Mouse (Mus musculus): ENCODE measurements at regions not wholly inside any gene's neighbourhood (a gene's known extent, or its start where the extent isn't known, plus 50 kb on each side); places are given as distances from the start of the nearest gene placed in this dataset.

DNA sequence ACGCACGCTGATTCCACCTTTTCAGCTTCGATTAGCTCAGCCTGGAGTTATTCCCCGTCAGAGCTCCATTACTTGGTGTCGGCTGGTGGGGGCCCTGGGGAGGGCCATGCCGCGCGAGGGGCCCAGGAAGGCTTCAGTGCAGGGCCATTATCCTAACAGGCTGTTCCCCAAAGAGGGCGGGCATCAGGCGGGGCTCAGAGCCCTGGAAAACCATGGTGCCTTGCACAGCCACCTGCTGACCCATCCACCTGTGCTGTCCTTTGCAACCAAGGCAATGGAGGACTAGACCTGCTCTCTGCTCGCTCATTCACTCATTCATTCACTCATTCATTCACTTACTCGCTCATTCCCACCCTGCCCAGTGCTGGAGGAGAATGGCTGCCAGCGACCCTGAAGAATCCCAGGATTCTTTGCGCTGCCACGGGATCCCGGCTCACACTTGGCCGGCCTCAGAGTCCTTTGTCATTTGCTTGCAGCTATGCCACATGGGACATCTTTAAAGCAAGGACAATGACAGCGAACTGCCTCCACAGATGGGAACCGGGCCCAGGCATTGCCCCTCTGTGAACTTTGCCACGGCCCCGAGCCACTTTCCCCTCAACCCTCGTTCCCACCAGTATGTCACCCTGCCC, 78.6 kb upstream of the Nkx1-1 start:
- DNase-seq, result no peak

DNA sequence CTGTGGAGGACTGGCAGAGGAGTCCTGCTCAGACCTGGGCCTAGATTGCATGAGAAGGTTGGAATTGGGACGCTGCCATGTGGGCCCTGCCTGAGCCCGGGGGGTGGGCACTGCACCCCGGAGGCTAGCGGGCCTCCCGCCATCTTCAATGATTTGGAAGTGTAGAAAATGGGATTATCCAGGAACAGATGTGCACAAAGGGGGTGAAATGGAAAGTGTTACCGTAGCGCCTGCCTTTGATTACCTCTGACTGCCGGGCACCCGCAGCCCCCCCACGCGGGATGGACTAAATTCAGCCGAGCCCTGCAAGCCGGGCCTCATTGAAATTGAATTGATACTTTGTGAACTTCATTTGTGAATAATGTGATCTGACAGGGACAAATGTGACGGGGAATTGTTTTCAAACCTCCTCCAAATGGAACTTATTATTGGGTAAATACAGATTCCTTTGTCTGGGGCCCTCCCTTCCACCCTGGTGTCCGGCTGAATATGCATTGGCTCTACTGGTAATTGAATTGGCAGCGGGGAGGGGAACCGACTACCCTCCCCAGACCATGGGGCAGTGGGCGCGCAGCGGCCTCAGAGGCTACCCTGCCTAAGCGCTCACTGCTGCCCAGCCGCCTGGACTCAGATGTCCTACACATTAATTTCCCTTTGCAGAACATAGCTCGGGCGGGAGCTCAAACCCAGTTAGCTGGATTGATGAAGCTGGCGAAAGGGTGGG, 77.9 kb upstream of the Nkx1-1 start:
- DNase-seq, result no peak

DNA sequence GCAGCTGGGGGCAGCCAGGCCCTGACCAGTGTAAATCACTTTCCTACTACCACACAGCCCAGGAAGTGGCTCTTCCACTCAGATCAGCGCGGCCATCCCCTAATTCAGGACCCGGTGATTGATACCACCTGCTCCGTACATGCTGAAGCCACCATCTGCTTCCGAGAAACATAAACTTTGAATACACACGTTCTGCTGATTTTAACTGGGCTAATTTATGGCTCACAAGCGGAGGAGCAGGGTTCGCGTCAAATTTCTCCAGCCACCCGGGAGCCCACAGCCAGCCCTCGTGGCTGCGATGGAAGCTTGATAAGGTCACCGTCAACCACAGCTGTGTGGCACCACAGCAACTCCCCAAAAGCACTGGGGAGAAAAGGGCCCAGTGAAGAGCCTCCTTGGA, 72.0 kb upstream of the Nkx1-1 start:
- DNase-seq, result no peak

DNA sequence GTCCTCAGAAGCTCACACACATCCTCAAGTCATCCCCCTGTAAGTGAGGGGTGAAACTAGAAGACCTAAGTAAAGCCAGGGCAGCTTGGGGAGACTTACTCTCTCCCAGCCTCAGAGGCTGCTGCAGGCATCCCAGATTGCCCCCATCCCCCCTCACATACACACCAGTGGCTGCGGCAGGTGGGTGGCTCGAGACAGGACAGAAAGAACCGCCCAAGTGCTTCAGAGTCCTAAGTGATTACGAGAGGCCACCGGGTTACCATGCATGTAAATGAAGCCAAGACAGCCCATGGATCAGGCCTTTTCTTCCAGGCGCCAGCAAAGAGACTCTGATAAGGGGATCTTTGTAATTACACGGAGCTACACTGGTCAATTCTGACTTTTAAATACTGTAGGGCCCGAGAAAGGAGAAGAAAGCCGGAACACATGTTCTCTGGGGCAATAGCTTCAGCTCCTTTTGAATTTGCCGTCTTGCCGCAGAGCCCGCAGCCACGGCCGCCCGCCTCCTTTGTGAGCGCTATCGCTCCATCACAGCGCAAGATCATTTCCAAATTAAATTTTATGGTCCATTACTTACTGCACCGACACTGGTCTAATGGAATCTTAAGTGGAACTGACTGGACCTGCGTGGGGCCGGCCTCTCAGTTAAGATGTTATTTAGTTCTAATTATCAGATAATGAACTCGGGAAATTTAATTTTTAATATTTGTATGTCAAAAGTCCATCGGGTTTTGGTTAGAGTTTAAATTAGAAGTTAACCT, 68.1 kb upstream of the Nkx1-1 start:
- no peak for DNase-seq

DNA sequence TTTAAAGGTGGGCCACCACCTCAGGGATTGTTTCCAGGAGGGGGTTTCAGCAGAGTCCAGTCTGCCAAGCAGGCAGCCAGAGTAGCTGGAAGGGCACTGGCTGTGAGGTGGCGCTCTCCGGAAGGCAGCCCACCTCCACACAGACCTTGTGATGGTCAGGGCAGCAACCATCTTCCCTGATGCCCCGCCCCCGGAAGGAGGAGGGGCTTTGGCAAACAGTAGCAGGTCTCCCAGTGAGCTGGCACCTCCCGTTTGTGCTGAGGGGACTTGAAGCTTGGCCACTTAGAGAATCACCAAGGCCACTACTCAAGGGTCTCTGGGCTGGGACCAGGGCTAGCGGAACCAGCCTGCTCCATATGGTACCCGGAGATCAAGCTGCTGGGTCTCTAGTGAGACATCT, 67.4 kb upstream of the Nkx1-1 start:
- no peak for DNase-seq

DNA sequence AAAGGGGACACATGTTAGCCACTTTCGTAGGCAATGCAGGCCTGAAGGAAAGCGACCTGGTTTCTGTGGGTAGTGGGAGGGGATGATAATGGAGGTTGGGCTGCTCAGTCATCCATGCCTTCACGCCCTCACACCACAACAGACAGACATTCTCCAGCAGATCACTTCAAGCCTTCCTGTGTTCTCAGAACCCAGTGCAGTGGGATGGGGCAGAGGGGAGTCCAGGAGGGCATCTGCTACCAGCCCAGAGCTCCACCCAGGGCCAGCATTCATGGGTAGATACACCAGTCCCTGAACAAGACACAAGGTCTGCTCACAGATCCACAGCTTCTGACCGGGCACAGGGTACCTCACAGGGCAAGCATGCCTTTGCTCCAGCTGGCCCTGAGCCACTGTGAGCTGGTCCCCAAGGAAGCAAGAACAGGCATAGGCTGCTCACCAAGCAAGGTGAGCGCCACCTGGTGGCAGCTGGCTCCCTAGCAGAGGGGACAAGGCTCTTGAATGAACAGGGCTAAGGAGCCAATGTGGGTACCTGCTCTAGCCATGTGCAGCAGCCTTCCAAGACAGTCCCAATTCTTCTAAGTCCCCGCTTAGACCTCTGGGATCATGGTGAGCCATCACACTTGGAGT, 62.2 kb upstream of the Nkx1-1 start:
- peak; percentile 93 for DNase-seq

DNA sequence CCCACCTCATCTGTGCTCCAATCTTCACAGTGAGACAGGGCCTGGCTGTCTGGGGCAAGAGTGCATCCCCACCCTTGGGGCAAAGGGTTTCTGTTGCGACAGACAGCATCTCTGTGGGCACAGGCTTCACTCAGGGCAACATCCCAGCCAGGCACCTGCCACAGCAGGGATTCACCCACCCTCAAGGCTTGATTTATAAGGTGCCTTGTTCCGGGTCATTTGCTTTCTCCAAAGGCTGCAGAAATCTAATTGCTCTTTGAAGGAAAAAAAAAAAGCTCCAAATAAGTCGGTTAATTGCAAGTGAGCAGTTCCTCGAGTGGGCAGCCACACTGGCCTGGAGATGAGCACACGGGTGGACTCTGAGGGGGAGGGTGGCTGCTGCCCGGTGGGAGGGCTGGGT, 61.5 kb upstream of the Nkx1-1 start:
- no peak for DNase-seq

DNA sequence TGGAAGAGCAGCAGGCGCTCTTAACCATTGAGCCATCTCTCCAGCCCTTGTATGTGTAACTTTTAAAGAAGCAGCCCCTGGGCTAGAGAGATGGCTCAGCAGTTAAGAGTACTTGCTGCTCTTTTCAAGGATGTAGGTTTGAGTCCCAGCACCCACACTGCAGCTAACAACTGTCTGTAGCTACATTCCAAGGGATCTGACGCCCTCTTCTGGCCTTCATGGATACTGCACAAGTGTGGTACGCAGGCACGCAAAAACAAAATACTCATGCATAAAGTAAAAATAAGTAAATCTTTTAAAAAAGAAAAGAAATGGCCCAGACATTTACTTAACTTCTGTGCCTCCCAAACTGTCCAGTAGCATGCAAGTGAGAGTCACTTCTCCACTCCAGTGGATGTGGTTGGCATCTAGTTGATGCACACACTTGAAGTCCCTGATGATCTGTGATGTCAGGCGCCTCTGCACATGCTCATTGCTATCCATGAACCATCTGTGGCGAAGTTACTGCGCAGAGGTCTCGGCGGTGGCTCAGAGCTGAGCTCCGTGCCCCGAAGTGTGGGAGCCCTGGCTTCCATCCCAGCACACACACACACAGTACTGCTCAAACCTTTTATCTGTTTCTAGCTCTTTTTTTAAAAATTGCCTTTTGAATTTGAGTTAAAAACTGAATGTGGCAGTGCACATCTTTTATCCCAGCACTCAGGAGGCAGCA, 59.0 kb upstream of the Nkx1-1 start:
- DNase-seq, result no peak

DNA sequence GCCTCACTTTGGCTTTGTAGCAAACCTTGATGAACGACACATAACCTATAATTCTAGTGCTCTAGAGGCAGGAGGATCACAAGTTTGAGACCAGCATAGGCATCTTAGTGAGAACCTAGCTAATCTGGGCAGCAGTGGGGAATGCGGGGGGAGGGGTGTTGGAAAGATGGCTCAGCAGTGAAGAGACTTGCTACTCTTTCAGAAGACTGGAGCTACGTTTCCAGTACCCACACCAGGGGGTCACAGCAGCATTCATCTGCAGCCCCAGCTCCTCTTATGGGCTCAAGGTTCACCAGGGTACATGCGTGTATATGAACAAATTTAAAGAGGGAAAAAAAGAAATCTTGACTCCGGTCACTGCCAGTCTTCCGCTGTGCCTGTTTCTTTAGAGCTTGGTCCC, 55.5 kb upstream of the Nkx1-1 start:
- no peak for DNase-seq

DNA sequence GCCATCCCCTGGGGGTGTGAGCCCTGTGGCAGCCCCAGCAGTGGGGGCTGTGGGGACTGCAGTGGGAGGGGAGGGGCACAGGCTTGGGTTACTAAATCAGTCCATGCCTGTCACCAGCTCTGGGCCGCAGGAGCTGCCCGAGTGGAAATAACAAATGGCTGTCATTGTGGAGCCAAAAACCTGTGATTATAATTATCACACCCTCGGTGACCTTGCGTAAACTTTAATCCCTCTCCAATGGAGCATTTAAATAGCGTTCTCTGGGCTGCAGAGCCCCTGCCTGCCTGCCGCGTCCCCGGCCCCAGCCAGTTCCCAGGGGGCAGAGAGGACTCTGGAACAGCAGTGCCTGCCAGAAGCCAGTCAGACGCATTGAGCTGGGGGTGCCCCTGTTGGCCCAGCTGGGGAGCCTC, 54.4 kb upstream of the Nkx1-1 start:
- no peak for DNase-seq

DNA sequence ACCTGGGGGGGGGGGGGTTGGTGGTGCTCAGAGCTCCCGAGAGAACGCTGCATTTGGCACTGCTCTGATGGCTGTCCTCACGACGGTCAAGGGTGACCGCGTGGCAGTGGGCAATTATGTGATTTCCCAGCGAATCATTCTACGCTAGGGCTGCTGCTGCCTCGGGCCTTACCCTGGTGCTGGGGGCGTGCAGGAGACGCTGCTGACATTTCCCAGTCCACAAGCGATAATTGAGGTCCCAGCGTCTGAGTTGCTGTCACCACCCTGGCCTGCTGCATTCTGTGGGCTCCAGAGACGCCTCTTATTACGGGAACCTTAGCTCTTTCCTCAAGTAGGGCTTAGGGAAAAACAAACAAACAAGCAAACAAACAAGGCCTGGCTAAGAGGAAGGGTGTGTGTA, 52.0 kb upstream of the Nkx1-1 start:
- no peak for DNase-seq
